Mouse (Mus musculus): ENCODE measurements around the gene Klf5.

Klf5 gene

GRCm38 (mm10) chr14:99309606-99310005 lies 11.1 kb downstream of the Klf5 start:
- no peak for DNase-seq (ENCODE audit: low spot score in 2 of 2)

GRCm38 (mm10) chr14:99310358-99310757 lies 11.9 kb downstream of the Klf5 start:
- DNase-seq (ENCODE audit: low spot score in 2 of 2): no peak

DNA sequence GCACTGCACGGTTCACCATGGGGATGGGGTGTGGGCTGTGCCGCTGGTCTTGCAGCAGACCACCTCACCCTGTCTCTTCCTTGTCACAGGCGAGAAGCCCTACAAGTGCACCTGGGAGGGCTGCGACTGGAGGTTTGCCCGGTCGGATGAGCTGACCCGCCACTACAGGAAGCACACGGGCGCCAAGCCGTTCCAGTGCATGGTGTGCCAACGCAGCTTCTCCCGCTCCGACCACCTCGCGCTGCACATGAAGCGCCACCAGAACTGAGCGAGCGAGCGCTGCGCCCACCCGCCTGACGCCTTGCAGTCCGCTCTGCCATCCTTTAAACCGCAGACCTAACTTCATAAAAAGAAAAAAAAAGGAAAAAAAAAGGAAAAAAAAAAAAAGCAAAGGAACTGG lies 14.6 kb downstream of the Klf5 start:
- no peak for DNase-seq (ENCODE audit: low spot score in 2 of 2)

- DNase-seq (ENCODE audit: low spot score in 2 of 2): no peak
Observed at GRCm38 (mm10) chr14:99316275-99316674, 17.8 kb downstream of the Klf5 start.

GRCm38 (mm10) chr14:99320736-99321135 lies 22.2 kb downstream of the Klf5 start:
- DNase-seq (ENCODE audit: low spot score in 2 of 2): no peak

- DNase-seq (ENCODE audit: low spot score in 2 of 2): no peak
Observed at GRCm38 (mm10) chr14:99323376-99323775, 24.9 kb downstream of the Klf5 start.

- DNase-seq (ENCODE audit: low spot score in 2 of 2): no peak
Observed at GRCm38 (mm10) chr14:99324523-99324922, 26.0 kb downstream of the Klf5 start.

- DNase-seq (ENCODE audit: low spot score in 2 of 2): no peak
Observed at GRCm38 (mm10) chr14:99325597-99326472, 27.3 kb downstream of the Klf5 start.

GRCm38 (mm10) chr14:99336598-99336997 lies 38.1 kb downstream of the Klf5 start:
- no peak for DNase-seq (ENCODE audit: low spot score in 2 of 2)

- no peak for DNase-seq (ENCODE audit: low spot score in 2 of 2)
Observed at GRCm38 (mm10) chr14:99339021-99339420, 40.5 kb downstream of the Klf5 start.

GRCm38 (mm10) chr14:99339681-99340522 lies 41.4 kb downstream of the Klf5 start:
- no peak for DNase-seq (ENCODE audit: low spot score in 2 of 2)

DNA sequence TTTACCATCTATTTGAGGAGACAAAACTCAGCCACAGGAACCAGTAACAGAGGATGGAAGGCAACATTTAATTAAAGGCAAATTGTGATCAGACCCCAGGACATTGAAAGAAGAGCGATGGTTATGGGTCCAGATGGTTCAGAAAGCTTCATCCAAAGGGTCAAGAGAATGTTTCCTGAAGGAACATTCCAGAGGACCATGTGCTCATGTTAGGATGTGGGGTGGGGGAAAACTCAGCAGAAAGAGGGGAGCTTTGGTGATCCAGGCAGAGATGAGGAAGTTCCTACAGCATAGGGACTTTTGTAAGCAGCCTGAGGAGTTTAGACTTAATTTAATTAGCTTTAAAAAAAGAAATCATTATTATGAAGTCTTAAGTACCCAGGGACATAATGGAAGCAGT lies 42.2 kb downstream of the Klf5 start:
- DNase-seq (ENCODE audit: low spot score in 2 of 2): no peak

- DNase-seq (ENCODE audit: low spot score in 2 of 2): no peak
Observed at GRCm38 (mm10) chr14:99348175-99348764, 49.8 kb downstream of the Klf5 start.

DNA sequence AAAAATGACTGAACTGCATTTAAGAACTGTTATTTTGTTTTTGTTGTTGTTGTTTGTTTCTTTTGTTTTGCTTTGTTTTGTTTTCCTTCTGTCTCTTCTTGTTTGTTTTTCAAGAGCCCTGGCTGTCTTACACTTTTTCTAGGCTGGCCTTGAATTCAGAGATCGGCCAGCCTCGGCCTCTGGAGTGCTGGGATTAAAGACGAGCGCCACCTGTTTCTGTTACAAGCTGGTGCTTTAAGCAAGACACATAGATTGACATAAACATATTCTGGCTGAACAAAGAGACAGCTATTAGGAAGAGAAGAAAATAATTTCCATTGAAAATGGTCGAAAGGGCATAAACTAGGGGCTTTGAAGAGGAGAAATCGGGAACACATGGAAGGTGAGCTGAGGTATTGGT lies 51.1 kb downstream of the Klf5 start:
- no peak for DNase-seq (ENCODE audit: low spot score in 2 of 2)

- no peak for DNase-seq (ENCODE audit: low spot score in 2 of 2)
Observed at GRCm38 (mm10) chr14:99352989-99353388, 54.5 kb downstream of the Klf5 start.

DNA sequence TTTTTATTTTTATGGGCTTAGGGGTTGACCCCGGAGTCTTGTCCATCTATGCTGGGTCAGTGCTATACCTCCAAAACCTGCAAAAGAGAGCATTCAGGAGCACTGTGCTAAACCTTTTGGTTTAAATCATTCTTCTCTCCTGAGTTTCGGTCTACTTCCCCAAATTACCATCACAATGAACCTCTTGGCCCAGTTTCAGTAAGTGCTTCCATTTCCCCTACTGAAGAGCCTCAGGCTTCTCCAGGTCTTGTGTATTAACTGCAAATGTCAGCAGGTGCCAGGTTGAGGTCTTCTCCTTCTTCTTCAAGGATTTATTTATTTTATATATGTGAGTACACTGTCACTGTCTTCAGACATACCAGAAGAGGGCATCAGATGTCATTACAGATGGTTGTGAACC lies 55.6 kb downstream of the Klf5 start:
- no peak for DNase-seq (ENCODE audit: low spot score in 2 of 2)

- DNase-seq (ENCODE audit: low spot score in 2 of 2): no peak
Observed at GRCm38 (mm10) chr14:99354761-99355609, 56.5 kb downstream of the Klf5 start.

GRCm38 (mm10) chr14:99355610-99355870 lies 57.0 kb downstream of the Klf5 start:
- no peak for DNase-seq (ENCODE audit: low spot score in 2 of 2)

DNA sequence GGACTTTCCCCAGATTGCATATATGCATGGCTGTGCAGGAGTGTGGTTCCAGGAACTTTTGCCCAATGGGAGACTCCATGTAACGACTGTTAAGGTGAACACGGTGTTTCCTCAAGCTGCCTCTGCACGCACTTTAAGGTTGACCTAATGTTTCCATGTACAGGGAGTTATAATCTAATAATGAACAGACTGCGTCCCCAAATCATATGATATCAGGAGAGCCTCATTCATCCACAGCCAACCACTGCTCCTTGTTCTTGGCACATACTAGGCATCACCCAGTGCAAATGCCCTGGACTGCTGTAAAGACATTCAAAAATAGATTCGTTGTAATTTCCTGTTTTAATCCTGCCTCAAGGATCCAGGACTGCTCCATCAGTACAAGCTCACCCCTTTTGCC lies 64.5 kb downstream of the Klf5 start:
- no peak for DNase-seq (ENCODE audit: low spot score in 2 of 2)

DNA sequence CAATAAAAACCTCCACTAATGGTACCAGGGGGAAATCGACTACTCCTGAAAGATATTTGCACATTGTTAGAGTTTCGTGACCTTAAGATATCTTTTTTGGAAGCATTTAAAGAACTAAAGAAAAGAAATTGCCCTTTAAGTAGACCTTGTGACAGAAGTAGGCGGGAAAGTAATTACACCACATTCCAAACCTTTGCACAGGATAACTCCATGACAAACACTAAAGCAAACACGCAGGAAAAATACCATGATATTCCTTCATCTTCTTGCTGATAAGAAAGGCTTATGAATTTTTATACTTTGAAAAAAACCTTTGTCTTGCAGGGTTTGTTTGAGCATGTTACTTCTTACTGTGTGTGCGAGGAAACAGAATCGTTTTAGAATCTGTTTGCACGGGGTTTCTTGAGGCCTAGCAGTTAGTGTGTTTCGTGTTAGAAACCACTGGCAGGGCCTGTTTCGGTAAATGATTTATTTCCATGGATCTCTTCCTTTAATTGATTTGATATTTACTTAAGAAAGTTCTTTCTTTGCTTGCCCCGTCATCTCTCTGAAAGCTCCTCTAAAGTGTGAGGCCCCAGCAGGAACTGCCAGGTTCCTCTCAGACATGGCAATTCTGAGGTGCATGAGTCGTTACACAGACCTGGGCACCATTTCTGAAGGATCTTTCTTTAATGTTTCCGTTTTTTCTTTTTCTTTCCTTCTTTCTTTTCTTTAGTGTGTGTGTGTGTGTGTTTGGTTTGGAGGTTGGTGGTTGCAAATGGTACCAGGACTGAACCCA lies 65.7 kb downstream of the Klf5 start:
- DNase-seq (ENCODE audit: low spot score in 2 of 2): no peak

Measured in spleen, postnatal 4 days (tissue).